Mouse (Mus musculus) embryo, embryonic 9.5 days (tissue): ENCODE measurements at regions not wholly inside any gene's neighbourhood (a gene's known extent, or its start where the extent isn't known, plus 50 kb on each side); places are given as distances from the start of the nearest gene placed in this dataset.

Source experiments
- DNase-seq: peaks from one replicate; pipeline ENCODE4 v3.0.0-alpha.2; 2017; ENCODE audit errors: extremely low spot score

DNA sequence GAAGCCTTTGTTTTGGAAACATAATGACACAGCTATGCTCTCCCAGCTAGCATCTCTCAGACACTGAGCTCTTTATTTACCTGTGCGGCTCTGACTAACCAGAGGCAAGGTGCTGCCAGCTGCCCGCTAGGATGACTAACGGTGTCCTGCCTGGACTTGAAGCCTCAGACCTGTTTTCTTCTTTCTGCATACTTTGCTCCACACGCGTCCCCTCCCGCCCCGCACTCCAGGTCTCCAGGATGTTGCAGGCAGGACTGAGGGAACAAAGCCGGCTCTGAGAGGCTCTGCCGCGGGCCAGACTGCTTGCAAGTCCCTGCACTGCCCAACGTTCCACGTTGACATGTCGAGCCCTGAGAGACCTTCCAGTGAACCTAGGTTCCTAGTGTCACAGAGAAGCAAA, 106.2 kb upstream of the Efcab1 start:
- DNase-seq = peak; percentile 15

DNA sequence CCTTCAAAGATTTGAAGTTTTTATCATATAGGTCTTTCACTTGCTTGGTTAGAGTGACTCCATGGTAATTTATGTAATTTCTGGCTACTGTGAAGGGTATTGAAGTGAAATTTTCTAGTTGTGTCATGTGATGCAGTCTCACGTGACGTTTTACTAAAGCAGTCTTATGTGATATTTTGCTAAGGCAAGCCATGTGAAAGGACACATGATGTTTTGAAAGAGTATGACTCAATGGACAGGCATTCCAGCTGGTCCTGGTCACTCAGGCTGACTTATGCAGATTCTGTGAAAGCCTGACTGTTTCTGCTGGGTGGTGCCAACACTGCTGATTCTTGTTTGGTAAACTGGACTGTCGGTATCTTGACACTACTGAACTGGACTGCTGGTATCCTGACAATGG, 79.4 kb upstream of the Efcab1 start:
- DNase-seq = no peak

DNA sequence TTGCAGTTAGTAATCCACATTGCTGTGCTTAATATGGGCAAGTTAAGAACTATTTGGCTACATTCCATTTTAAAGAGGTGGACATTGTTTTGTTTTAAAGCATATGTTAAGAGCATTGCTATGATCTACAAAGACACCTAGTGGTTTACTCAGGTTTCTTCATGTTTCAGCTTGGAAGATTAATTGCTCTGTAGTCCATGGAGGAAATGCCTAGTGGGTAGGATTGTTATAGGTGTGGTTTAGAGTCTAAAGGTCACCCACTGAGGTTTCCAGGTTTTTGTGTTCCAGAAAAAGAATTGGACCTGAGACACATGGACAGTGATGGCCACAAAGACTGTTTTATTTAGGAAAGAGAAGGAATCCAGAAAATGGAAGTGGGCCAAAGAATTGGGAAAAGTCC, 65.6 kb upstream of the Efcab1 start:
- DNase-seq = no peak
